9 mouse cellular contexts compared by ENCODE assay signal in genomic region chr5:115530447-115530809, GRCm38 (mm10). TPM values are rescaled to one million over a fixed set of nuclear protein-coding genes. Genes with fewer than 3 reads are reported as not detected.
DNase-seq lines count a peak whose midpoint lies in the region; ATAC-seq and TF ChIP-seq lines count a peak whose summit lies in the region.
"Had no signal": no experiment of that assay in that cellular context is flagged by ENCODE, and none has a peak within 500 bp of the region (broad histone marks: within the 10 kb centered on the region; RNA-seq: fewer than 3 reads in every experiment).

No protein-coding gene starts in this region.

- H3K9ac ChIP-seq in heart, embryonic 11.5 days (ENCODE audit: low read depth, low read length) = 0 out of 2 replicates have a peak overlapping the region, but pooled peaks have one; percentile 5
- peak overlapping the region; percentile 39; the same call in 1 of the 2 replicates for H3K9ac ChIP-seq in heart, embryonic 14.5 days (ENCODE audit: low read length)

- 32% methylated on average over 8 of the region's 8 CpGs for WGBS in heart, embryonic 11.5 days (ENCODE audit: insufficient replicate concordance)
- 42% methylated on average over 8 of the region's 8 CpGs for WGBS in heart, embryonic 14.5 days
- WGBS in limb, embryonic 10.5 days = 61% methylated on average over 8 of the region's 8 CpGs
- 64% methylated on average over 8 of the region's 8 CpGs for WGBS in small intestine, adult 2 months

- no peak for ATAC-seq in heart, embryonic 11.5 days (replicated peaks; ENCODE audit: insufficient number of reproducible peaks, low FRiP score, low TSS enrichment)
- ATAC-seq in heart, embryonic 14.5 days (ENCODE audit: insufficient number of reproducible peaks, insufficient read depth, low FRiP score, low read depth) = no peak
- ATAC-seq: Patski had no signal

- no peaks in the 10 kb centered on the region for H3K27me3 ChIP-seq in heart, embryonic 11.5 days (ENCODE audit: control insufficient read depth, insufficient read depth, low read length)
- no peaks in the 10 kb centered on the region for H3K27me3 ChIP-seq in heart, embryonic 14.5 days (ENCODE audit: control insufficient read depth, insufficient read depth, low read length)
- H3K27me3 ChIP-seq in limb, embryonic 10.5 days (ENCODE audit: low read depth, poor library complexity, severe bottlenecking) = no peaks in the 10 kb centered on the region
- H3K27me3 ChIP-seq in small intestine, adult 2 months (ENCODE audit: control insufficient read depth, insufficient read depth, low read length) = no peaks in the 10 kb centered on the region
- H3K27me3 ChIP-seq: Patski had no signal

- no peaks in the 10 kb centered on the region for H3K9me3 ChIP-seq in heart, embryonic 11.5 days (replicated peaks; ENCODE audit: control insufficient read depth, low read length)
- H3K9me3 ChIP-seq in heart, embryonic 14.5 days (ENCODE audit: control insufficient read depth, low read length) = no peaks in the 10 kb centered on the region
- no peaks in the 10 kb centered on the region for H3K9me3 ChIP-seq in limb, embryonic 10.5 days (replicated peaks)

- peaks cover 71% of the 10 kb centered on the region for H3K4me1 ChIP-seq in heart, embryonic 11.5 days (ENCODE audit: control insufficient read depth, insufficient read depth, low read length)
- H3K4me1 ChIP-seq in brown adipose tissue, adult 24 weeks (ENCODE audit: control insufficient read depth, insufficient read depth, insufficient read length, low read length) = peaks cover 72% of the 10 kb centered on the region
- H3K4me1 ChIP-seq in heart, embryonic 14.5 days (ENCODE audit: control insufficient read depth in 2 of 2, insufficient read depth in 2 of 2, low read length in 2 of 2) = peaks cover 64 to 85% of the 10 kb centered on the region in 2 experiments
- H3K4me1 ChIP-seq in limb, embryonic 10.5 days = peaks cover 89% of the 10 kb centered on the region
- H3K4me1 ChIP-seq in small intestine, adult 2 months (ENCODE audit: control insufficient read depth, insufficient read depth, insufficient read length, low read length) = peaks cover 48% of the 10 kb centered on the region

- no peak for DNase-seq in heart, adult 9 months (ENCODE audit: low spot score in 2 of 2)
- DNase-seq in limb, embryonic 10.5 days (ENCODE audit: low spot score) = no peak
- DNase-seq in right cerebral cortex, postnatal 36 days (ENCODE audit: low spot score in 2 of 2) = no peak
- DNase-seq in spleen, adult 12 weeks (ENCODE audit: low spot score) = no peak

- H3K36me3 ChIP-seq in heart, embryonic 11.5 days (ENCODE audit: control insufficient read depth, insufficient read depth, low read length) = 0 out of 2 replicates have a peak, but pooled peaks cover 3% of the 10 kb centered on the region
- H3K36me3 ChIP-seq in heart, embryonic 14.5 days (ENCODE audit: control insufficient read depth, insufficient read depth, low read length) = peaks cover 8% of the 10 kb centered on the region
- H3K36me3 ChIP-seq in limb, embryonic 10.5 days = 0 out of 2 replicates have a peak, but pooled peaks cover 10% of the 10 kb centered on the region
- no peaks in the 10 kb centered on the region for H3K36me3 ChIP-seq in small intestine, adult 2 months (ENCODE audit: control insufficient read depth, insufficient read depth, low read length)

- H3K4me3 ChIP-seq in heart, embryonic 11.5 days (ENCODE audit: low read depth, low read length) = no peak overlapping the region
- no peak overlapping the region for H3K4me3 ChIP-seq in brown adipose tissue, adult 24 weeks (ENCODE audit: insufficient read depth, low read depth, low read length)
- no peak overlapping the region for H3K4me3 ChIP-seq in heart, embryonic 14.5 days (ENCODE audit: control insufficient read depth in 1 of 2, insufficient read depth in 1 of 2, low read depth in 1 of 2, low read length in 2 of 2)
- no peak overlapping the region for H3K4me3 ChIP-seq in limb, embryonic 10.5 days
- no peak overlapping the region for H3K4me3 ChIP-seq in small intestine, adult 2 months (ENCODE audit: low read depth, low read length)

- H3K27ac ChIP-seq in heart, embryonic 11.5 days (ENCODE audit: low read depth, low read length) = peak overlapping the region; percentile 50; the same call in 1 of the 2 replicates
- H3K27ac ChIP-seq in brown adipose tissue, adult 24 weeks (replicated peaks; ENCODE audit: low read depth, low read length) = peak overlapping the region; percentile 78
- H3K27ac ChIP-seq in heart, embryonic 14.5 days (replicated peaks in 1 of 2; ENCODE audit: control insufficient read depth in 1 of 2, insufficient read depth in 1 of 2, low read depth in 2 of 2, low read length in 2 of 2) = peak overlapping the region; percentile 76 to 96; a peak in 3 of 4 replicates
- peak overlapping the region; percentile 72 for H3K27ac ChIP-seq in limb, embryonic 10.5 days
- peak overlapping the region; percentile 70 for H3K27ac ChIP-seq in small intestine, adult 2 months (ENCODE audit: insufficient read depth, low read depth, low read length)

- TF ChIP-seq CTCF in small intestine, adult 2 months (IDR thresholded peaks at IDR 0.05; ENCODE audit: extremely low read depth, insufficient read length, insufficient replicate concordance, low read depth, low read length) = no peak

- TF ChIP-seq POLR2A in small intestine, adult 2 months (IDR thresholded peaks at IDR 0.05; ENCODE audit: low read depth, low read length) = no peak

- H3K4me2 ChIP-seq in heart, embryonic 11.5 days = no peak overlapping the region
- H3K4me2 ChIP-seq in heart, embryonic 14.5 days (ENCODE audit: low read length) = peak overlapping the region; percentile 14

RNA-seq across cellular contexts. Expression of gene Pxn, which starts 24.0 kb away (rescaled TPM):
- polyA plus RNA-seq in heart, embryonic 11.5 days (2014; fragmentation: Nextera tagmentation; extraction: Ambion mirVana) = 11.7 and 14.4 TPM in 2 replicates
- polyA plus RNA-seq in brown adipose tissue, adult 24 weeks (2012; ENCODE audit: insufficient read depth, insufficient read length, missing spikeins) = 10.6 and 12.2 TPM in 2 replicates
- 14.4 and 19.1 TPM in 2 replicates for polyA plus RNA-seq in heart, embryonic 14.5 days (2014; fragmentation: Nextera tagmentation; extraction: Ambion mirVana)
- 36.8 and 45.3 TPM in 2 replicates for polyA plus RNA-seq in limb, embryonic 10.5 days (2016; fragmentation: Nextera tagmentation; extraction: Ambion mirVana)
- 65.1 and 136 TPM in 2 replicates for polyA plus RNA-seq in small intestine, adult 2 months (2012; rRNA removed)

RNA-seq across cellular contexts. Expression of gene Rplp0, which starts 28.8 kb away (rescaled TPM):
- 1,182 and 1,275 TPM in 2 replicates for polyA plus RNA-seq in heart, embryonic 11.5 days (2014; fragmentation: Nextera tagmentation; extraction: Ambion mirVana)
- 575 and 685 TPM in 2 replicates for polyA plus RNA-seq in brown adipose tissue, adult 24 weeks (2012; ENCODE audit: insufficient read depth, insufficient read length, missing spikeins)
- 1,183 and 1,268 TPM in 2 replicates for polyA plus RNA-seq in heart, embryonic 14.5 days (2014; fragmentation: Nextera tagmentation; extraction: Ambion mirVana)
- 1,442 and 1,757 TPM in 2 replicates for polyA plus RNA-seq in limb, embryonic 10.5 days (2016; fragmentation: Nextera tagmentation; extraction: Ambion mirVana)
- 1,193 and 2,017 TPM in 2 replicates for polyA plus RNA-seq in small intestine, adult 2 months (2012; rRNA removed)

RNA-seq across cellular contexts. Expression of gene Gcn1l1, which starts 34.6 kb away (rescaled TPM):
- 29.7 and 33.5 TPM in 2 replicates for polyA plus RNA-seq in heart, embryonic 11.5 days (2014; fragmentation: Nextera tagmentation; extraction: Ambion mirVana)
- polyA plus RNA-seq in brown adipose tissue, adult 24 weeks (2012; ENCODE audit: insufficient read depth, insufficient read length, missing spikeins) = 9.9 and 15.0 TPM in 2 replicates
- polyA plus RNA-seq in heart, embryonic 14.5 days (2014; fragmentation: Nextera tagmentation; extraction: Ambion mirVana) = 25.2 and 26.3 TPM in 2 replicates
- 63.3 and 63.8 TPM in 2 replicates for polyA plus RNA-seq in limb, embryonic 10.5 days (2016; fragmentation: Nextera tagmentation; extraction: Ambion mirVana)
- 26.4 and 30.7 TPM in 2 replicates for polyA plus RNA-seq in small intestine, adult 2 months (2012; rRNA removed)

RNA-seq across cellular contexts. Expression of gene Sirt4, which starts 45.9 kb away (rescaled TPM):
- polyA plus RNA-seq in heart, embryonic 11.5 days (2014; fragmentation: Nextera tagmentation; extraction: Ambion mirVana) = 15.8 and 19.2 TPM in 2 replicates
- 11.4 and 18.4 TPM in 2 replicates for polyA plus RNA-seq in brown adipose tissue, adult 24 weeks (2012; ENCODE audit: insufficient read depth, insufficient read length, missing spikeins)
- 19.2 and 22.5 TPM in 2 replicates for polyA plus RNA-seq in heart, embryonic 14.5 days (2014; fragmentation: Nextera tagmentation; extraction: Ambion mirVana)
- 16.0 and 18.5 TPM in 2 replicates for polyA plus RNA-seq in limb, embryonic 10.5 days (2016; fragmentation: Nextera tagmentation; extraction: Ambion mirVana)
- polyA plus RNA-seq in small intestine, adult 2 months (2012; rRNA removed) = 9.9 and 13.6 TPM in 2 replicates
